Mouse (Mus musculus): ENCODE measurements around the gene Bpifb6. TPM values are rescaled to one million over a fixed set of nuclear protein-coding genes. Genes with fewer than 3 reads are reported as not detected.

The Bpifb6 gene
- polyA plus RNA-seq (2012) = not detected in 2 replicates

GRCm38 (mm10) chr2:153900088-153900487 lies at the start of gene Bpifb6:
TSS of gene Bpifb6 (plus strand) at chr2:153900388.
- TF ChIP-seq GATA1 (IDR thresholded peaks at IDR 0.05; ENCODE audit: low read length) = no peak

GRCm38 (mm10) chr2:153851030-153851360 lies 49.2 kb upstream of the Bpifb6 start:
- no peak for TF ChIP-seq GATA1 (IDR thresholded peaks at IDR 0.05; ENCODE audit: low read length)

- no peak for TF ChIP-seq GATA1 (IDR thresholded peaks at IDR 0.05; ENCODE audit: low read length)
Observed at GRCm38 (mm10) chr2:153853544-153853943, 46.6 kb upstream of the Bpifb6 start.

- TF ChIP-seq GATA1 (IDR thresholded peaks at IDR 0.05; ENCODE audit: low read length) = no peak
Observed at GRCm38 (mm10) chr2:153859581-153859980, 40.6 kb upstream of the Bpifb6 start.

- no peak for TF ChIP-seq GATA1 (IDR thresholded peaks at IDR 0.05; ENCODE audit: low read length)
Observed at GRCm38 (mm10) chr2:153860315-153860714, 39.9 kb upstream of the Bpifb6 start.

GRCm38 (mm10) chr2:153860715-153861114 lies 39.5 kb upstream of the Bpifb6 start:
- no peak for TF ChIP-seq GATA1 (IDR thresholded peaks at IDR 0.05; ENCODE audit: low read length)

- TF ChIP-seq GATA1 (IDR thresholded peaks at IDR 0.05; ENCODE audit: low read length) = no peak
Observed at GRCm38 (mm10) chr2:153861960-153862359, 38.2 kb upstream of the Bpifb6 start.

GRCm38 (mm10) chr2:153870984-153871383 lies 29.2 kb upstream of the Bpifb6 start, which contains the start of gene Sun5:
TSS of gene Sun5 (minus strand) at chr2:153871084.
- TF ChIP-seq GATA1 (IDR thresholded peaks at IDR 0.05; ENCODE audit: low read length) = no peak

GRCm38 (mm10) chr2:153874745-153875144 lies 25.4 kb upstream of the Bpifb6 start, which contains the start of gene Bpifb2:
TSS of gene Bpifb2 (plus strand) at chr2:153875045.
- no peak for TF ChIP-seq GATA1 (IDR thresholded peaks at IDR 0.05; ENCODE audit: low read length)

- no peak for TF ChIP-seq GATA1 (IDR thresholded peaks at IDR 0.05; ENCODE audit: low read length)
Observed at GRCm38 (mm10) chr2:153899111-153899510, 1.1 kb upstream of the Bpifb6 start.

GRCm38 (mm10) chr2:153902726-153903125 lies 2.5 kb downstream of the Bpifb6 start:
- no peak for TF ChIP-seq GATA1 (IDR thresholded peaks at IDR 0.05; ENCODE audit: low read length)

- no peak for TF ChIP-seq GATA1 (IDR thresholded peaks at IDR 0.05; ENCODE audit: low read length)
Observed at GRCm38 (mm10) chr2:153906626-153907025, 6.4 kb downstream of the Bpifb6 start.

GRCm38 (mm10) chr2:153914151-153914550 lies 14.0 kb downstream of the Bpifb6 start:
- no peak for TF ChIP-seq GATA1 (IDR thresholded peaks at IDR 0.05; ENCODE audit: low read length)

- TF ChIP-seq GATA1 (IDR thresholded peaks at IDR 0.05; ENCODE audit: low read length) = no peak
Observed at GRCm38 (mm10) chr2:153917930-153918329, 17.7 kb downstream of the Bpifb6 start, which contains the start of gene Bpifb3. TSS of gene Bpifb3 (plus strand) at chr2:153918230.

GRCm38 (mm10) chr2:153921246-153921645 lies 21.1 kb downstream of the Bpifb6 start:
- no peak for TF ChIP-seq GATA1 (IDR thresholded peaks at IDR 0.05; ENCODE audit: low read length)

GRCm38 (mm10) chr2:153929871-153930413 lies 29.8 kb downstream of the Bpifb6 start:
- no peak for TF ChIP-seq GATA1 (IDR thresholded peaks at IDR 0.05; ENCODE audit: low read length)

- no peak for TF ChIP-seq GATA1 (IDR thresholded peaks at IDR 0.05; ENCODE audit: low read length)
Observed at GRCm38 (mm10) chr2:153931125-153931524, 30.9 kb downstream of the Bpifb6 start.

GRCm38 (mm10) chr2:153933311-153933710 lies 33.1 kb downstream of the Bpifb6 start:
- TF ChIP-seq GATA1 (IDR thresholded peaks at IDR 0.05; ENCODE audit: low read length) = no peak

Measured in G1E-ER4 (cell line).